Mouse (Mus musculus): ENCODE data around the gene Crip2. TPM values are rescaled to one million over a fixed set of nuclear protein-coding genes. Genes with fewer than 3 reads are reported as not detected.

The Crip2 gene
- total RNA-seq, 2 experiments from 2014 or later, result 1,350 to 1,351 TPM

- peak; percentile 58 to 76 for DNase-seq
- intact Hi-C loops (cut with DNase I), result no loop called here
These were observed 4.1 kb downstream of the Crip2 start for GRCm38 (mm10) chr12:113144001-113144756.

GRCm38 (mm10) chr12:113144886-113145285 lies 4.8 kb downstream of the Crip2 start:
- intact Hi-C loops (cut with DNase I), result no loop called here
- no peak for DNase-seq

- DNase-seq, result no peak
- intact Hi-C loops (cut with DNase I), result no loop called here
These were observed 5.6 kb downstream of the Crip2 start for GRCm38 (mm10) chr12:113145591-113145990.

- peak; percentile 86 to 92 for DNase-seq
- intact Hi-C loops (cut with DNase I), result no loop called here
These were observed 6.3 kb downstream of the Crip2 start, which contains the start of gene Crip1 for GRCm38 (mm10) chr12:113146112-113147057. Crip1 (plus strand) TSS chr12:113146316.

GRCm38 (mm10) chr12:113147481-113147880 lies 7.4 kb downstream of the Crip2 start:
- peak; percentile 53 to 61 for DNase-seq
- intact Hi-C loops (cut with DNase I), result no loop called here

- peak; percentile 66 to 75 for DNase-seq
- intact Hi-C loops (cut with DNase I), result no loop called here
These were observed 8.5 kb downstream of the Crip2 start for GRCm38 (mm10) chr12:113148381-113149035.

GRCm38 (mm10) chr12:113149341-113149740 lies 9.3 kb downstream of the Crip2 start:
- intact Hi-C loops (cut with DNase I), result no loop called here
- peak in 1 of 2 experiments; percentile 53 for DNase-seq

- intact Hi-C loops (cut with DNase I), result no loop called here
- no peak for DNase-seq
These were observed 9.9 kb downstream of the Crip2 start for GRCm38 (mm10) chr12:113149896-113150295.

GRCm38 (mm10) chr12:113150591-113150990 lies 10.6 kb downstream of the Crip2 start:
- intact Hi-C loops (cut with DNase I), result no loop called here
- DNase-seq, result no peak

- intact Hi-C loops (cut with DNase I), result no loop called here
- peak in 1 of 2 experiments; percentile 49 for DNase-seq
These were observed 11.0 kb downstream of the Crip2 start for GRCm38 (mm10) chr12:113151046-113151445.

- DNase-seq, result peak; percentile 65 to 68
- intact Hi-C loops (cut with DNase I), result no loop called here
These were observed 11.7 kb downstream of the Crip2 start for GRCm38 (mm10) chr12:113151661-113152271.

- DNase-seq, result peak; percentile 49 to 53
- intact Hi-C loops (cut with DNase I), result no loop called here
These were observed 12.2 kb downstream of the Crip2 start for GRCm38 (mm10) chr12:113152272-113152661.

GRCm38 (mm10) chr12:113152991-113153525 lies 13.0 kb downstream of the Crip2 start:
- DNase-seq, result no peak
- intact Hi-C loops (cut with DNase I), result no loop called here

- intact Hi-C loops (cut with DNase I), result loop anchor here (2.0 kb wide), 1 partner anchor 149 kb away; no protein-coding TSS in a partner anchor
- peak in 1 of 2 experiments; percentile 21 for DNase-seq
These were observed 13.9 kb downstream of the Crip2 start for GRCm38 (mm10) chr12:113153971-113154370.

- intact Hi-C loops (cut with DNase I), result loop anchor here (2.0 kb wide), 1 partner anchor 150 kb away; no protein-coding TSS in a partner anchor
- no peak for DNase-seq
These were observed 14.7 kb downstream of the Crip2 start for GRCm38 (mm10) chr12:113154747-113155075.

GRCm38 (mm10) chr12:113155076-113155771 lies 15.2 kb downstream of the Crip2 start:
- intact Hi-C loops (cut with DNase I), result loop anchor here (2.0 kb wide), 1 partner anchor 150 kb away; no protein-coding TSS in a partner anchor
- DNase-seq, result peak; percentile 63 to 66

GRCm38 (mm10) chr12:113155887-113156539 lies 16.0 kb downstream of the Crip2 start, which contains the start of gene Tedc1:
Tedc1 (plus strand) TSS chr12:113156421.
- intact Hi-C loops (cut with DNase I), result loop anchor here (1.0 to 2.0 kb wide), 2 partner anchors 37 to 151 kb away; no protein-coding TSS in a partner anchor
- DNase-seq, result peak; percentile 100

- intact Hi-C loops (cut with DNase I), result loop anchor here (1.0 kb wide), 1 partner anchor 37 kb away; no protein-coding TSS in a partner anchor
These were observed 16.5 kb downstream of the Crip2 start for GRCm38 (mm10) chr12:113156540-113156929.

More at GRCm38 (mm10) chr12:113156540-113156929, 16.5 kb downstream of the Crip2 start:
- DNase-seq, result peak in 1 of 2 experiments; percentile 9

Measured in heart, postnatal 14 days (tissue).